Mouse (Mus musculus) spleen, adult 2 months (tissue): Measurements from ENCODE around the gene Nr2e1. TPM values are rescaled to one million over a fixed set of nuclear protein-coding genes. Genes with fewer than 3 reads are reported as not detected.

Source experiments
- DNase-seq, 2 experiments: peaks; one replicate each; pipeline versions ENCODE4 v3.0.0 to v3.0.0-alpha.2; 2012 to 2021; ENCODE audit warnings: low spot score in 2 of 2, low read depth in 1 of 2
- H3K27ac ChIP-seq: fragments of 200-500 bp; 2 replicates; pipeline ENCODE4 v1.5.1; 2012; ENCODE audit warnings: low read length, inconsistent platforms; ENCODE audit not compliant: insufficient read depth
- H3K27me3 ChIP-seq: fragments of 200-500 bp; 2 replicates; pipeline ENCODE4 v1.6.1; 2012; ENCODE audit warnings: mild to moderate bottlenecking, moderate library complexity, low read length, inconsistent platforms; ENCODE audit not compliant: control insufficient read depth, insufficient read depth
- H3K36me3 ChIP-seq: fragments of 200-500 bp; 2 replicates; pipeline ENCODE4 v1.6.1; 2012; ENCODE audit warnings: mild to moderate bottlenecking, low read length, inconsistent platforms; ENCODE audit not compliant: control insufficient read depth, insufficient read depth
- H3K4me1 ChIP-seq: fragments of 200-500 bp; 2 replicates; pipeline ENCODE4 v1.6.1; 2011; ENCODE audit warnings: inconsistent platforms; ENCODE audit not compliant: control insufficient read depth, insufficient read depth, insufficient read length
- H3K4me3 ChIP-seq: fragments of 200-500 bp; 2 replicates; pipeline ENCODE4 v1.5.1; 2011; ENCODE audit warnings: mild to moderate bottlenecking, inconsistent platforms; ENCODE audit not compliant: insufficient read depth, insufficient read length; ENCODE audit errors: extremely low read depth
- CTCF ChIP-seq: fragments of 200-500 bp; IDR thresholded peaks from 2 replicates; pipeline ENCODE4 v1.5.1; 2011; ENCODE audit warnings: mild to moderate bottlenecking, inconsistent platforms; ENCODE audit not compliant: insufficient read depth, insufficient read length, insufficient replicate concordance; ENCODE audit errors: extremely low read depth
- POLR2A ChIP-seq: fragments of 200-500 bp; IDR thresholded peaks from 2 replicates; pipeline ENCODE4 v1.6.1; 2011; ENCODE audit warnings: low read depth, low read length, inconsistent platforms
- WGBS: fragments of 180-500 bp; shearing (Covaris S2); methylation state at CpG from one replicate; pipeline ENCODE4 v1.1.7; 2018; 5-methylcytosine and 5-hydroxymethylcytosine counted together
- polyA plus RNA-seq: library from polyadenylated mRNA; depleted of rRNA; stranded (reverse); fragments of >200 nt; gene quantifications from 2 replicates; pipeline ENCODE4 v1.2.3, GENCODE M21; 2012

The Nr2e1 gene
- polyA plus RNA-seq, 1 experiment = not detected

DNA sequence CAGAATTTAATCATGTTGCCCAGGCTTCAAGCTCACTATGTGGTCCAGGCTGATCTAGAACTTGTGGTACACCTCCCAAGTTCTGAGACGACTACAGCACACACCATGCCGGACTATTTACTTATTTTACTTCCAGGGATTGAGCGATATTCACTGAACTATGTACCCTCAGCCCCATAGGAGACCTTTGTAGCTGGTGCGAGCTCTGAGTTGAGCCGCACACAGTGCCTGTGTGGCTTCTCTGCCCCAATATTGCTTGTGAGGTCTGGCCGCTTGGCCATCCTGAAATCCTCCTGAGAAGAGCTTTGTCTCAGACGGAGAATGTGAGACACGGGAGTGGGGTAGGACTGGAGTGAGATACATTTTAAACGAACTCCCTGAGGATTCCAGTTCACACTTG is 31.3 kb upstream of the Nr2e1 start:
- 18% methylated on average over 9 of the region's 9 CpGs for WGBS
- H3K27me3 ChIP-seq = peaks cover 19% of the 10 kb centered on the region

GRCm38 (mm10) chr10:42613639-42614381 is 30.4 kb upstream of the Nr2e1 start:
- no peaks in the 10 kb centered on the region for H3K4me1 ChIP-seq
- H3K4me3 ChIP-seq = no peak overlapping the region
- 5% methylated on average over 40 of the region's 40 CpGs for WGBS
- H3K27me3 ChIP-seq = peaks cover 19% of the 10 kb centered on the region
- DNase-seq = no peak
- H3K36me3 ChIP-seq = no peaks in the 10 kb centered on the region
- no peak for TF ChIP-seq CTCF
- TF ChIP-seq POLR2A = no peak
- H3K27ac ChIP-seq = no peak overlapping the region

More for the DNA sequence above, 31.3 kb upstream of the Nr2e1 start:
- H3K36me3 ChIP-seq = no peaks in the 10 kb centered on the region
- no peak overlapping the region for H3K4me3 ChIP-seq
- DNase-seq = no peak
- TF ChIP-seq CTCF = no peak
- no peaks in the 10 kb centered on the region for H3K4me1 ChIP-seq
- no peak overlapping the region for H3K27ac ChIP-seq

- Histone ChIP-seq H3K4me3 (no peak overlapping the region), H3K36me3 (no peaks in the 10 kb centered on the region), H3K27ac (no peak overlapping the region), H3K27me3 (peaks cover 19% of the 10 kb centered on the region), H3K4me1 (no peaks in the 10 kb centered on the region)
- 21% methylated on average over 12 of the region's 12 CpGs for WGBS
- no peak for DNase-seq
- TF ChIP-seq CTCF = no peak
- TF ChIP-seq POLR2A = no peak
Measured at GRCm38 (mm10) chr10:42613075-42613474, 29.6 kb upstream of the Nr2e1 start.

DNA sequence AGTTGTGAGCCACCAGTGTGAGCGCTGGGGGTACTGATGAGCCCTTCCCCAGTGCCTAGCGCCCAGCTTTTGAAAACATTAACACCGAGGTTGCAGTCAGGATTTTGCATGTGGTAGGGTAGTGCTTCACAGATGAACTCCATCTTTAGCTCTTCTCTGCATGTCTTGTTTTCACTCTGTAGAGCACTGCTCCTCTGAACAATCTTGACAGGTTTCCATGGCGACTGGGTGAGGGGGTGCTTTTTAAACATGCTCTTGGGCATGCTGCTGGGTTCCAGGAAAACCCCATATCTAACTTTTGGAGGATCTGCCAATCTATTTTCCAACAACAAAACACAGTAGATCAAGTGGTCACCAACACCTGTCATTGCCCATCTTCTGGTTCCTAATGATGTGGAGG is 23.3 kb upstream of the Nr2e1 start:
- H3K4me3 ChIP-seq = no peak overlapping the region
- 82% methylated on average over 4 of the region's 4 CpGs for WGBS
- no peak overlapping the region for H3K27ac ChIP-seq
- no peak for TF ChIP-seq POLR2A
- no peak for TF ChIP-seq CTCF
- DNase-seq = no peak
- H3K4me1 ChIP-seq = no peaks in the 10 kb centered on the region
- H3K27me3 ChIP-seq = no peaks in the 10 kb centered on the region; the same call in 1 of the 2 replicates
- H3K36me3 ChIP-seq = no peaks in the 10 kb centered on the region

DNA sequence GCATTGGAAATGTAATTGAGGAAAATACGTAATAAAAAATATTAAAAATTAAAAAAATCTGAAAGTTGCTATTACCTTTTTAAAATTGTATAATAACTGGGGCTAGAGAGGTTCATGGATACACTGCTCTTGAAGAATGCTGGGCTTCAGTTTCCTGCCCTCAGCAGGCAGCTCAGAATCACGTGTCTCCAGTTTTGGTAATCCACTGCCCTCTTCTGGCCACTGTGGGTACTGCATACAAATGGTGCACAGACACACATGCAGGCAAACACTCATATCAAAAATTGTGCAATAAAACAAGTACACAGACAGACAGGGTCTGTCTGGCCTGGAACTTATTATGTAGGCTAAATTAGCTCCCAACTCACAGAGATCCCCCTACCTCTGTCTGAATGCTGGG is 21.4 kb upstream of the Nr2e1 start:
- WGBS = 66% methylated on average over 2 of the region's 2 CpGs
- no peak for TF ChIP-seq POLR2A
- TF ChIP-seq CTCF = peak; percentile 18; the same call in 1 of the 2 replicates
- DNase-seq = peak in 1 of 2 experiments; percentile 7
- no peaks in the 10 kb centered on the region for H3K4me1 ChIP-seq
- H3K4me3 ChIP-seq = no peak overlapping the region
- no peaks in the 10 kb centered on the region; the same call in 1 of the 2 replicates for H3K27me3 ChIP-seq
- H3K27ac ChIP-seq = no peak overlapping the region
- H3K36me3 ChIP-seq = no peaks in the 10 kb centered on the region

DNA sequence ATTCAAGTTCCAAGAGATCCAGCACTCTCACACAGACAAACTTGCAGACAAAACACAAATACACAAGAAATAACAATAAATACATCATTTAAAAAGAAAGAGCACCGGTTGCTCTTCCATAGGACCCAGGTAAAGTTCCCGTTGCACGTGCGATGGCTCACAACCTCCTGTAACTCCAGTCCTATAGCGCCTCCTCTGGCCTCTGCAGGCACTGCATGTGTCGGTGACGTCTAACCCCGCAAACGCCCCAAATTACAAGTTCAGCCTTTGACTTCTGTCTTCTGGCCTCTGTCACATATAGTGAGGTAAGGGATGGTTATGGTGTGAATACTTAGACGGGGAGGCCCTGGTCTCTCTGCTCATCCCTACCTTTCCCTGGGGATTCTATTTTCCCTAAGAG is 18.1 kb upstream of the Nr2e1 start:
- H3K36me3 ChIP-seq = no peaks in the 10 kb centered on the region
- H3K4me1 ChIP-seq = no peaks in the 10 kb centered on the region
- H3K27ac ChIP-seq = no peak overlapping the region
- no peaks in the 10 kb centered on the region; the same call in 1 of the 2 replicates for H3K27me3 ChIP-seq
- WGBS = 33% methylated on average over 10 of the region's 10 CpGs
- peak; percentile 20; the same call in 1 of the 2 replicates for TF ChIP-seq CTCF
- no peak for TF ChIP-seq POLR2A
- DNase-seq = no peak
- no peak overlapping the region for H3K4me3 ChIP-seq

GRCm38 (mm10) chr10:42598615-42599014 is 15.2 kb upstream of the Nr2e1 start:
- no peak for DNase-seq
- H3K36me3 ChIP-seq = no peaks in the 10 kb centered on the region
- WGBS = 79% methylated on average over 8 of the region's 8 CpGs
- no peak overlapping the region for H3K27ac ChIP-seq
- TF ChIP-seq POLR2A (no peak), CTCF (no peak)
- H3K27me3 ChIP-seq = peaks cover 2% of the 10 kb centered on the region; the same call in 1 of the 2 replicates
- no peak overlapping the region for H3K4me3 ChIP-seq
- H3K4me1 ChIP-seq = no peaks in the 10 kb centered on the region
